Mouse (Mus musculus): Measurements from ENCODE around the gene Itpr1. TPM values are rescaled to one million over a fixed set of nuclear protein-coding genes. Genes with fewer than 3 reads are reported as not detected.
A peak's percentile ranks its signal among the peaks of the same experiment; 100 is the strongest.

The Itpr1 gene
- polyA plus RNA-seq, 1 experiment from 2014 or later: 15.7 TPM

DNA sequence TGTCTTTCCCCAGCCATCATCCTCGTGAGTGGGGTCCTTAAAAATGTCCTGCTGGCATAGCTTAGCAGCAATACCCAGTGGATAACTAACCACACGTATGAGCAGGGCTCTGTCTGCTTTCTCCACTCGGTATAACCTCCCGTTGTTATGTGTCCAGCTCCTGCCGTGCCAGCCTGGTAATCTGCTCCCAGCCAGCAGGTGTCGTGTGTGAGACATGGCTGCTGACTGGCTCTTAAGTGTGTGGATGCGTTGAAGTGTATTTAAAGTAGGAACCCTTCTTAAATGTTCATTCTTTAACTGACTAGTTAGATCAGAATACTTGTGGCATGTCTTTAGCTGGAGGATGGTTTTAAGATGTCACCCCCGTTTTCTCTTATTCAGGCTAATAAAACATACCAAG is 204.6 kb downstream of the Itpr1 start:
- Histone ChIP-seq H3K4me2 (no peak overlapping the region), H3K9ac (no peak overlapping the region), H3K4me1 (ENCODE audit: insufficient read depth) (no peaks in the 10 kb centered on the region), H3K27me3 (ENCODE audit: insufficient read depth, low read length) (no peaks in the 10 kb centered on the region), H3K36me3 (ENCODE audit: insufficient read depth) (peaks cover 32% of the 10 kb centered on the region; the same call in 1 of the 2 replicates), H3K9me3 (ENCODE audit: low read depth, low read length) (no peaks in the 10 kb centered on the region), H3K27ac (ENCODE audit: low read depth) (no peak overlapping the region), H3K4me3 (ENCODE audit: low read depth, low read length) (no peak overlapping the region)
- 38% methylated on average over 8 of the region's 8 CpGs for WGBS
- ATAC-seq (ENCODE audit: insufficient read depth) (peak; percentile 83), DNase-seq (peak; percentile 81)
- peak; percentile 94 for TF ChIP-seq CTCF (IDR thresholded peaks at IDR 0.05; ENCODE audit: low read depth)

DNA sequence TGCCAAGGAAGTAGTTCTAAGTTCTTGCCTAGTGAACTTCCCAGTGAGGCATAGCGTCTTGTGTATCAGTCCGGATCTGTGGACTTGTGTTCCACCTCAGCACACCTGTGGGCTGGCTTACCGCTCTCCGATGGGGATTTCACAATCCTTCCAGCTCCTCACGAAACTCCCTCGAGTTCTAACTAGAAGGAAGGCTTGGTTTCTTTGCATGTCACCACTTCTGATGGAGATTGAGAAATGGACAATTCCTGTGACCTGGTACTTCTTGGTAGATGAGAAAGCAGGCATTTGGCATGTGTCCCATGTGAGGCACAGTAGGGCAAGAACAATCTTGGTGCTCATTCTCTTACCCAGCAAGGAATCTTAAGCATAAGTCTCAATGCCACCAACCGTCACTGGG is 205.3 kb downstream of the Itpr1 start:
- 92% methylated on average over 7 of the region's 7 CpGs for WGBS
- no peak for DNase-seq
- Histone ChIP-seq H3K9ac (no peak overlapping the region), H3K27me3 (ENCODE audit: insufficient read depth, low read length) (no peaks in the 10 kb centered on the region), H3K4me3 (ENCODE audit: low read depth, low read length) (no peak overlapping the region), H3K4me2 (no peak overlapping the region), H3K36me3 (ENCODE audit: insufficient read depth) (peaks cover 26% of the 10 kb centered on the region; the same call in 1 of the 2 replicates), H3K9me3 (ENCODE audit: low read depth, low read length) (no peaks in the 10 kb centered on the region), H3K4me1 (ENCODE audit: insufficient read depth) (no peaks in the 10 kb centered on the region), H3K27ac (ENCODE audit: low read depth) (no peak overlapping the region)
- ATAC-seq (ENCODE audit: insufficient read depth): no peak
- no peak for TF ChIP-seq CTCF (IDR thresholded peaks at IDR 0.05; ENCODE audit: low read depth)

DNA sequence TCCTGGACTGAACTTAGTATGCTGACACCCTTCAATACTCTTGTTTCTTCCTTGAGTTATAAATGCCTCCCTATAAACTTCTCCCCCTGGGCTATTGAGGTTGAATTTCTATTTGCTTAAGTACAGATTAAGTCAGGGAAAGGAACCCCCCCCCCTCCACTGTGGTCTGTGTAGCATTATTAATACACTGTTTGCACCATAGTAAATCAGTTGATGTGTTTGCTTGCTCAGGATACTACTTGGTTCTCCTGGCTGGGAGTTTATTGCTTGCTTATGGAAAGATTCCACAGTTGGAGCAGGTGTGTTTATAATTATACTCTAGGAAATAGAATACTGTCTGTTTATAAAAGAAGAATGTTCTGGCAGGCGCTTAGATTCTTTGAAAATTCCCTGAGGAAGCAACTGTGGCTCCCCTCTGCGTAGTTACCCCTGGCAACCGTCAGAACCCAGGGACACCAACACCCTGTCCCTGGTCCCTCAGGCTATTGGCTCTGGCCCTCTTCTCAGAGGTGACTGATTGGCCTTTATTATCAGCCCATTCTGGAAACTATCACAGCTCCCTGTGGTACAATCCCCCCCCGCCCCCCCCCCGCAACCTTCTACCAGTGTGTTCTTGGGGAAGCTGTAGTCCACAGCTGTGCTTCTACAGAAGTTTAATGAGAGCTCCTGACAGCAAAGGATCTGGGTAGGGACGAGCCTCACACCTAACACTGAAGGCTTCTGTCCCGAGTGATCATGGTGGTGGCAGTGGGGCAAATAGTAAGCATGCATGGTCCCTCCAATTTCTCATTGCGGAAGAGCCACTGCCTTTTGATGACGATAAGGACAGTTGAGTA is 212.1 kb downstream of the Itpr1 start:
- no peak for TF ChIP-seq CTCF (IDR thresholded peaks at IDR 0.05; ENCODE audit: low read depth)

DNA sequence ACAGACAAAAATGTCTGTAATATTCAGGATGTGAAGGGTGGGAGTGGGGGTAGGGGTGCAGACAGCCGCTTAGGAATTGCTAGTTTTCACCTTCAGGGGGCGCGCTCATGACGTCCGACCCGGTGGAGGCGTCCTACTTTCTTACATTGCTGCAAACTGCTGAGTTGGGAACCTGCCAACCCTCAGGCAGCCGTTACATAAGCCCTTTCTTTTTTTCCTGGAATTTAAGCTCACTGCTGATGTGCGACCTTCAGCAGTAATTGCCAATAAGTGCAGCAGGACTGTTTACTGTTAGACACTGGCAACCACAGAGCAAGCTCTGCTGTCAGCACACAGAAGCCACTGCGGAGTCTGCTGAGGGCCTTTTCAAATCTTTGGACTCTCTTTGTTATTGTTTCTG is 213.9 kb downstream of the Itpr1 start:
- 0 out of 2 replicates have a peak overlapping the region, but pooled peaks have one; percentile 16 for H3K27ac ChIP-seq (ENCODE audit: low read depth)
- H3K36me3 ChIP-seq (ENCODE audit: insufficient read depth): peaks cover 5% of the 10 kb centered on the region; the same call in 1 of the 2 replicates
- H3K4me2 ChIP-seq: peak overlapping the region; percentile 26; the same call in 1 of the 2 replicates
- H3K27me3 ChIP-seq (ENCODE audit: insufficient read depth, low read length): no peaks in the 10 kb centered on the region
- H3K4me3 ChIP-seq (ENCODE audit: low read depth, low read length): no peak overlapping the region
- WGBS: 5% methylated on average over 10 of the region's 10 CpGs
- H3K4me1 ChIP-seq (ENCODE audit: insufficient read depth): no peaks in the 10 kb centered on the region
- peak; percentile 80 for TF ChIP-seq CTCF (IDR thresholded peaks at IDR 0.05; ENCODE audit: low read depth)
- peak; percentile 93 for ATAC-seq (ENCODE audit: insufficient read depth)
- peak; percentile 95 for DNase-seq
- no peak overlapping the region for H3K9ac ChIP-seq
- no peaks in the 10 kb centered on the region for H3K9me3 ChIP-seq (ENCODE audit: low read depth, low read length)

More for the DNA sequence above, 212.1 kb downstream of the Itpr1 start:
- Histone ChIP-seq H3K9me3 (ENCODE audit: low read depth, low read length) (no peaks in the 10 kb centered on the region), H3K4me1 (ENCODE audit: insufficient read depth) (no peaks in the 10 kb centered on the region), H3K27me3 (ENCODE audit: insufficient read depth, low read length) (no peaks in the 10 kb centered on the region), H3K9ac (no peak overlapping the region), H3K4me2 (no peak overlapping the region), H3K36me3 (ENCODE audit: insufficient read depth) (peaks cover 5% of the 10 kb centered on the region; the same call in 1 of the 2 replicates), H3K27ac (ENCODE audit: low read depth) (no peak overlapping the region), H3K4me3 (ENCODE audit: low read depth, low read length) (no peak overlapping the region)
- WGBS: 65% methylated on average over 9 of the region's 9 CpGs
- DNase-seq (peak; percentile 42), ATAC-seq (ENCODE audit: insufficient read depth) (no peak)

DNA sequence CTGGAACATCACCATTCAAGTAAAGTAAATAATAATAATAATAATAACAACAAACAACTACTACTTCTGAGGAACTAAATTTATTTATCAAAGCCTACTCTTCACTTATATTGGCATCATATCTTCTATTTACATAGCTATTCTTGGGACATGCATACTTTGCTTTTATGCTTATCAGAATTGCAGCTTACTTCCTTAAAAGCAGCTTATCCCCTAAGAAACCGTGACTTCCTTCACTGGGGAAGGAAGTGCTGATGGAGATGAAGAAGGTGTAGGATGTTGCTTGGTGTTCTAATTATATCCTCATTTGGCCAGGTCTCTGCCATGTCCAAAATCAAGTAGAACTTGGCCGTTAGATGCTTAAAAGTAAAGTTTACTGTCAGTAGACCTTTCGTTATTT is 215.5 kb downstream of the Itpr1 start:
- DNase-seq: no peak
- Histone ChIP-seq H3K9me3 (ENCODE audit: low read depth, low read length) (no peaks in the 10 kb centered on the region), H3K27ac (ENCODE audit: low read depth) (no peak overlapping the region), H3K27me3 (ENCODE audit: insufficient read depth, low read length) (no peaks in the 10 kb centered on the region), H3K4me3 (ENCODE audit: low read depth, low read length) (no peak overlapping the region), H3K36me3 (ENCODE audit: insufficient read depth) (peaks cover 10% of the 10 kb centered on the region; the same call in 1 of the 2 replicates), H3K4me1 (ENCODE audit: insufficient read depth) (no peaks in the 10 kb centered on the region), H3K4me2 (no peak overlapping the region), H3K9ac (no peak overlapping the region)
- no peak for TF ChIP-seq CTCF (IDR thresholded peaks at IDR 0.05; ENCODE audit: low read depth)
- WGBS: 70% methylated on average over 3 of the region's 3 CpGs
- no peak for ATAC-seq (ENCODE audit: insufficient read depth)

DNA sequence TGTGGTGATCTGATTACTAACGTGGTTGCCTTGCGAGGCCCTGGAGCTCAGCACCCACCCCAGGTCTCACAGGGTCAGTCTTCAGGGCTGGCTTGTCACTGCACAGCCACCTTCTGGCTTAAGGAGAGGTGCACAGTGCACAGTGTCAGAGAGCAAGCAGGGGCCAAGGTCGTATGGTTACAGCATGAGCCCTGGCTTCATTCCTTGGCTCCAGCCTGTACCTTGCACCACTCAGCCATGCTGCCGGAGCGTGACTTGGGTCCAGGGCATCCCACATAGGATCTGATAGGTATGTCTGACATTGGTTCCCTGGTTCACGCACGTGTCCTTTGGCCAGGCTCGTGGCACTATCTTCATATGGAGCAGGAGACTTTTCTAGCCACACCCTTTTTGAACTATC is 217.1 kb downstream of the Itpr1 start:
- Histone ChIP-seq H3K4me2 (no peak overlapping the region), H3K9me3 (ENCODE audit: low read depth, low read length) (no peaks in the 10 kb centered on the region), H3K27ac (ENCODE audit: low read depth) (no peak overlapping the region), H3K36me3 (ENCODE audit: insufficient read depth) (0 out of 2 replicates have a peak, but pooled peaks cover 5% of the 10 kb centered on the region), H3K4me1 (ENCODE audit: insufficient read depth) (no peaks in the 10 kb centered on the region), H3K4me3 (ENCODE audit: low read depth, low read length) (no peak overlapping the region), H3K27me3 (ENCODE audit: insufficient read depth, low read length) (no peaks in the 10 kb centered on the region), H3K9ac (no peak overlapping the region)
- DNase-seq (no peak), ATAC-seq (ENCODE audit: insufficient read depth) (no peak)
- TF ChIP-seq CTCF (IDR thresholded peaks at IDR 0.05; ENCODE audit: low read depth): no peak
- 86% methylated on average over 8 of the region's 8 CpGs for WGBS

DNA sequence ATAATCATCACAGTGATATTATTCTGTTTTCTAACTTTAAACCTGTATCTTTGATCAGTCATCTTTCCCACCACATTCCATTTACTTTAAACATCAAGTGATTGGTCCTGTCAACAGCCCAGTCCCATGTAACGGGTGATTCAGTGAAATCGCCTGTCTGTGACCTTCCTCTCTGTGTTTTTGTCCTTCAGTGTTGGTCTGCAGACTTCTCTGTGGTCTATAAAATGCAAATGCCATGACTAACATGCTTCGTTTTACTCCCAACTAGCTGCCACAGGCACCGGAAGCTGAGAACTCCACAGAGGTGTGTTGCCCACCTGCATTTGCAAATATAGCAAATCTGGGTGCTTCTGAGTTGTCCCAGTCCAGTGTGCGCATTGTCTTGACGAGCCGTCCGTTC is 218.3 kb downstream of the Itpr1 start:
- TF ChIP-seq CTCF (IDR thresholded peaks at IDR 0.05; ENCODE audit: low read depth): no peak
- Histone ChIP-seq H3K27me3 (ENCODE audit: insufficient read depth, low read length) (no peaks in the 10 kb centered on the region), H3K4me1 (ENCODE audit: insufficient read depth) (no peaks in the 10 kb centered on the region), H3K27ac (ENCODE audit: low read depth) (no peak overlapping the region), H3K4me2 (no peak overlapping the region), H3K9me3 (ENCODE audit: low read depth, low read length) (no peaks in the 10 kb centered on the region), H3K36me3 (ENCODE audit: insufficient read depth) (0 out of 2 replicates have a peak, but pooled peaks cover 5% of the 10 kb centered on the region), H3K9ac (no peak overlapping the region), H3K4me3 (ENCODE audit: low read depth, low read length) (no peak overlapping the region)
- ATAC-seq (ENCODE audit: insufficient read depth) (no peak), DNase-seq (no peak)
- WGBS: 76% methylated on average over 8 of the region's 8 CpGs
